In genomic region chr8:119423631-119424141, GRCm38 (mm10) we compare ENCODE assay signal across 8 mouse cellular contexts. TPM values are rescaled to one million over a fixed set of nuclear protein-coding genes. Genes with fewer than 3 reads are reported as not detected.
A peak's percentile ranks its signal among the peaks of the same experiment; 100 is the strongest.
DNase-seq lines count a peak whose midpoint lies in the region; ATAC-seq and TF ChIP-seq lines count a peak whose summit lies in the region.

No protein-coding gene starts in this region.

- no peak for DNase-seq in neural tube, embryonic 10.5 days (ENCODE audit: extremely low spot score, low spot score)
- DNase-seq in heart, adult 2 months: peak; percentile 69 to 80
- DNase-seq in kidney, postnatal 0 days (ENCODE audit: low spot score): peak; percentile 65
- no peak for DNase-seq in frontal cortex, postnatal 25 days (ENCODE audit: low spot score in 2 of 2)
- no peak for DNase-seq in cerebellum, adult 8-10 months
- DNase-seq in left cerebral cortex, postnatal 36 days (ENCODE audit: low spot score in 2 of 2): no peak

- TF ChIP-seq EP300 in heart, adult 2 months (IDR thresholded peaks at IDR 0.05; ENCODE audit: insufficient read depth, low read depth, low read length): peak; percentile 90

- intact Hi-C loops in heart, adult 2 months (cut with DNase I): loop anchor here (2.0 kb wide), 1 partner anchor 13 kb away; no protein-coding TSS in a partner anchor
- intact Hi-C loops in left cerebral cortex, postnatal 36 days (cut with DNase I): no loop called here

- no peaks in the 10 kb centered on the region for H3K36me3 ChIP-seq in neural tube, embryonic 13.5 days
- H3K36me3 ChIP-seq in heart, adult 2 months (ENCODE audit: control insufficient read depth, insufficient read depth, low read length): no peaks in the 10 kb centered on the region
- H3K36me3 ChIP-seq in kidney, postnatal 0 days (ENCODE audit: insufficient read depth, low read length): no peaks in the 10 kb centered on the region
- no peaks in the 10 kb centered on the region for H3K36me3 ChIP-seq in megakaryocyte, embryonic 14.5 days (replicated peaks; ENCODE audit: low read length)

- H3K9ac ChIP-seq in neural tube, embryonic 13.5 days: no peak overlapping the region
- H3K9ac ChIP-seq in heart, adult 2 months (ENCODE audit: low read depth, low read length): no peak overlapping the region
- H3K9ac ChIP-seq in kidney, postnatal 0 days (ENCODE audit: low read depth, low read length): no peak overlapping the region

- H3K4me1 ChIP-seq in neural tube, embryonic 13.5 days (replicated peaks): peaks cover 12% of the 10 kb centered on the region
- peaks cover 48% of the 10 kb centered on the region for H3K4me1 ChIP-seq in heart, adult 2 months (ENCODE audit: control insufficient read depth, insufficient read depth, low read length)
- peaks cover 16% of the 10 kb centered on the region for H3K4me1 ChIP-seq in kidney, postnatal 0 days (replicated peaks; ENCODE audit: insufficient read depth, low read length)
- peaks cover 87% of the 10 kb centered on the region for H3K4me1 ChIP-seq in megakaryocyte, embryonic 14.5 days

- no peak for TF ChIP-seq CTCF in heart, adult 2 months (IDR thresholded peaks at IDR 0.05)
- no peak for TF ChIP-seq CTCF in kidney, postnatal 0 days (IDR thresholded peaks at IDR 0.05; ENCODE audit: low read depth)

- TF ChIP-seq POLR2A in heart, adult 2 months (IDR thresholded peaks at IDR 0.05; ENCODE audit: insufficient read depth, low read depth, low read length): 0 out of 2 replicates have a peak, but pooled peaks have one; percentile 36

- H3K79me2 ChIP-seq in heart, adult 2 months (replicated peaks; ENCODE audit: control insufficient read depth, insufficient read depth, low read length): no peaks in the 10 kb centered on the region

- H3K27ac ChIP-seq in neural tube, embryonic 13.5 days (replicated peaks): peak overlapping the region; percentile 62
- H3K27ac ChIP-seq in heart, adult 2 months: peak overlapping the region; percentile 85
- H3K27ac ChIP-seq in kidney, postnatal 0 days: peak overlapping the region; percentile 77

- WGBS in neural tube, embryonic 13.5 days: 68% methylated on average over 9 of the region's 9 CpGs
- 25% methylated on average over 9 of the region's 9 CpGs for WGBS in heart, adult 2 months
- WGBS in kidney, postnatal 0 days: 36% methylated on average over 9 of the region's 9 CpGs

- H3K9me3 ChIP-seq in neural tube, embryonic 13.5 days: no peaks in the 10 kb centered on the region
- H3K9me3 ChIP-seq in kidney, postnatal 0 days (replicated peaks; ENCODE audit: low read length): no peaks in the 10 kb centered on the region
- no peaks in the 10 kb centered on the region for H3K9me3 ChIP-seq in megakaryocyte, embryonic 14.5 days

- ATAC-seq in neural tube, embryonic 13.5 days (ENCODE audit: low read depth): no peak
- 0 out of 2 replicates have a peak, but pooled peaks have one; percentile 29 for ATAC-seq in kidney, postnatal 0 days (replicated peaks; ENCODE audit: low FRiP score, low read depth)

- no peaks in the 10 kb centered on the region for H3K27me3 ChIP-seq in neural tube, embryonic 13.5 days
- H3K27me3 ChIP-seq in heart, adult 2 months (ENCODE audit: control insufficient read depth, insufficient read depth, low read length): no peaks in the 10 kb centered on the region
- H3K27me3 ChIP-seq in kidney, postnatal 0 days (ENCODE audit: insufficient read depth, low read length): no peaks in the 10 kb centered on the region
- peaks cover 64% of the 10 kb centered on the region for H3K27me3 ChIP-seq in megakaryocyte, embryonic 14.5 days (replicated peaks)

- no peak overlapping the region for H3K4me2 ChIP-seq in neural tube, embryonic 13.5 days
- peak overlapping the region; percentile 4; the same call in 1 of the 2 replicates for H3K4me2 ChIP-seq in kidney, postnatal 0 days (ENCODE audit: low read length)

- no peak overlapping the region for H3K4me3 ChIP-seq in neural tube, embryonic 13.5 days
- H3K4me3 ChIP-seq in heart, adult 2 months: no peak overlapping the region
- no peak overlapping the region for H3K4me3 ChIP-seq in kidney, postnatal 0 days (replicated peaks; ENCODE audit: low read depth, low read length)
- H3K4me3 ChIP-seq in megakaryocyte, embryonic 14.5 days (replicated peaks): peak overlapping the region; percentile 81

RNA-seq across cellular contexts. Expression of gene Osgin1, which starts 10.2 kb away (rescaled TPM):
- 0.40 TPM in 1 of 2 replicates, not detected in the other for polyA plus RNA-seq in neural tube, embryonic 13.5 days (2015; fragmentation: Nextera tagmentation; extraction: Ambion mirVana)
- total RNA-seq in heart, adult 2 months (2021): 1 to 10 TPM; 3.9 to 5.5 TPM
- 7.2 and 7.8 TPM in 2 replicates for polyA plus RNA-seq in heart, adult 2 months (2012; rRNA removed)
- 4.1 and 4.4 TPM in 2 replicates for polyA plus RNA-seq in kidney, postnatal 0 days (2015; fragmentation: Nextera tagmentation; extraction: Ambion mirVana)
- 6.3 and 11.2 TPM in 2 replicates for polyA plus RNA-seq in megakaryocyte, embryonic 14.5 days (2012; ENCODE audit: insufficient read depth, low replicate concordance)
- total RNA-seq in left cerebral cortex, postnatal 36 days (2021): under 1 TPM; 0.34 to 0.81 TPM

RNA-seq across cellular contexts. Expression of gene Necab2, which starts 22.8 kb away (rescaled TPM):
- 39.6 and 41.7 TPM in 2 replicates for polyA plus RNA-seq in neural tube, embryonic 13.5 days (2015; fragmentation: Nextera tagmentation; extraction: Ambion mirVana)
- not detected for total RNA-seq in heart, adult 2 months (2021)
- polyA plus RNA-seq in heart, adult 2 months (2012; rRNA removed): not detected in 2 replicates
- polyA plus RNA-seq in kidney, postnatal 0 days (2015; fragmentation: Nextera tagmentation; extraction: Ambion mirVana): 0.61 and 0.79 TPM in 2 replicates
- not detected in 2 replicates for polyA plus RNA-seq in megakaryocyte, embryonic 14.5 days (2012; ENCODE audit: insufficient read depth, low replicate concordance)
- total RNA-seq in left cerebral cortex, postnatal 36 days (2021): 10 to 100 TPM; 60.4 to 67.1 TPM

RNA-seq across cellular contexts. Expression of gene Mlycd, which starts 29.0 kb away (rescaled TPM):
- polyA plus RNA-seq in neural tube, embryonic 13.5 days (2015; fragmentation: Nextera tagmentation; extraction: Ambion mirVana): 11.0 and 15.6 TPM in 2 replicates
- total RNA-seq in heart, adult 2 months (2021): 100 to 1,000 TPM; 110 to 118 TPM
- 83.8 and 99.1 TPM in 2 replicates for polyA plus RNA-seq in heart, adult 2 months (2012; rRNA removed)
- 19.5 and 21.9 TPM in 2 replicates for polyA plus RNA-seq in kidney, postnatal 0 days (2015; fragmentation: Nextera tagmentation; extraction: Ambion mirVana)
- polyA plus RNA-seq in megakaryocyte, embryonic 14.5 days (2012; ENCODE audit: insufficient read depth, low replicate concordance): 25.3 and 39.1 TPM in 2 replicates
- total RNA-seq in left cerebral cortex, postnatal 36 days (2021): 10 to 100 TPM; 29.4 to 33.8 TPM

Comparison
In these comparisons a context has a peak if more than half of its experiments do, and no peak if none do; other contexts are left out.
1. DNase-seq: peak in heart, adult 2 months (2 of 2) and kidney, postnatal 0 days (single experiment); none in neural tube, embryonic 10.5 days (single experiment), frontal cortex, postnatal 25 days (0 of 2), cerebellum, adult 8-10 months (single experiment) and left cerebral cortex, postnatal 36 days (0 of 2).
2. RNA of gene Necab2, which starts 22.8 kb away (polyA plus RNA-seq): 39.6 to 41.7 TPM in neural tube, embryonic 13.5 days; 0.61 to 0.79 TPM in kidney, postnatal 0 days, not detected in heart, adult 2 months and not detected in megakaryocyte, embryonic 14.5 days; every median in the first group is over 10 times any median in the second.
3. Peak in every context shown above with its lines, with median percentiles within 50 percentile points of each other: H3K27ac ChIP-seq.